Mouse (Mus musculus) hindbrain, embryonic 14.5 days (tissue): ENCODE data around the gene Prl3b1. TPM values are rescaled to one million over a fixed set of nuclear protein-coding genes. Genes with fewer than 3 reads are reported as not detected.

ENCODE experiments used
- ATAC-seq: fragments of 200-750 bp; cut with Nextera tagmentation; 2 replicates; pipeline ENCODE4 v1.8.0; 2017; ENCODE audit warnings: moderate number of reproducible peaks, mild to moderate bottlenecking, moderate TSS enrichment, moderate library complexity; ENCODE audit not compliant: low FRiP score
- DNase-seq: peaks from one replicate; pipeline ENCODE4 v3.0.0-alpha.2; 2015; ENCODE audit warnings: low spot score
- H3K27ac ChIP-seq: fragments of 300-500 bp; sonication (generic); 2 replicates; pipeline ENCODE4 v1.5.1; 2014; ENCODE audit warnings: mild to moderate bottlenecking, moderate library complexity
- H3K27me3 ChIP-seq: fragments of 300-500 bp; sonication (generic); 2 replicates; pipeline ENCODE4 v1.6.1; 2014; ENCODE audit warnings: mild to moderate bottlenecking, low read length, mixed read lengths; ENCODE audit not compliant: control insufficient read depth, insufficient read depth
- H3K36me3 ChIP-seq: fragments of 300-500 bp; sonication (generic); replicated peaks from 2 replicates; pipeline ENCODE4 v1.6.1; 2014; ENCODE audit not compliant: control insufficient read depth, insufficient read depth
- H3K4me1 ChIP-seq: fragments of 300-500 bp; sonication (generic); replicated peaks from 2 replicates; pipeline ENCODE4 v1.6.1; 2014; ENCODE audit warnings: antibody characterized with exemption, low read length, mixed read lengths; ENCODE audit not compliant: control insufficient read depth, insufficient read depth
- H3K4me2 ChIP-seq: fragments of 300-500 bp; sonication (generic); replicated peaks from 2 replicates; pipeline ENCODE4 v1.6.1; 2014; ENCODE audit warnings: mild to moderate bottlenecking, moderate library complexity
- H3K4me3 ChIP-seq: fragments of 300-500 bp; sonication (generic); replicated peaks from 2 replicates; pipeline ENCODE4 v1.5.1; 2014; ENCODE audit warnings: mild to moderate bottlenecking, low read length
- H3K9ac ChIP-seq: fragments of 300-500 bp; sonication (generic); 2 replicates; pipeline ENCODE4 v1.6.1; 2014
- H3K9me3 ChIP-seq: fragments of 300-500 bp; sonication (generic); 2 replicates; pipeline ENCODE4 v1.6.1; 2016; ENCODE audit warnings: low read length; ENCODE audit not compliant: control insufficient read depth
- WGBS: fragments of 180-500 bp; shearing (Covaris S2); extraction: QIAGEN DNeasy Blood & Tissue Kit; methylation state at CpG from one replicate; pipeline ENCODE4 v1.1.7; 2014; 5-methylcytosine and 5-hydroxymethylcytosine counted together
- polyA plus RNA-seq: library from polyadenylated mRNA; unstranded; fragments of >200 nt; fragmentation: Nextera tagmentation; extraction: Ambion mirVana; gene quantifications from 2 replicates; pipeline ENCODE4 v1.2.1, GENCODE M21; 2014

Prl3b1 gene
- not detected in 2 replicates for polyA plus RNA-seq

DNA sequence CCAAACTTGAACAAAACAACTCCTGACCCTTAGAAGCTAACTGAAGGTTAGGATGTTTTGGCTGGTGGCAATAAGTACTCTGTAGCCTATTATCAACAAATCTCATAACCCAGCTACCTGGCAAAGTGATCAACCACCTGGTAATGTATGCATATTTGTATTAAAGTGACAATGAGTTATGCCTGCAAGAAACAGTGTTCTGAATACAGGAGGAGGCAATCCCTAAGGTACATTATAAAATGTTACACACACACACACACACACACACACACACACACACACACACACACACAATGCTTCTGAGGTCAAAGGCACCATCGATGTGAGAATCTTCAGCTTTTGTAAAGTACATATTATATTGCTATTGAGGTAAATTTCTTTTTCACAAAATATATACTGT lies at the start of gene Prl3b1:
TSS of gene Prl3b1 (plus strand) at position 301 of the 400 bp plus-strand sequence.
- Histone ChIP-seq H3K9ac (no peak within 1 kb of the TSS), H3K9me3 (no peaks in the 10 kb centered on the region), H3K4me1 (no peaks in the 10 kb centered on the region), H3K4me3 (no peak within 1 kb of the TSS), H3K4me2 (no peak within 1 kb of the TSS), H3K36me3 (no peaks in the 10 kb centered on the region), H3K27ac (no peak within 1 kb of the TSS), H3K27me3 (no peaks in the 10 kb centered on the region)
- DNase-seq (no peak), ATAC-seq (no peak)
- WGBS: 93% methylated on average over 1 of the region's 1 CpGs

DNA sequence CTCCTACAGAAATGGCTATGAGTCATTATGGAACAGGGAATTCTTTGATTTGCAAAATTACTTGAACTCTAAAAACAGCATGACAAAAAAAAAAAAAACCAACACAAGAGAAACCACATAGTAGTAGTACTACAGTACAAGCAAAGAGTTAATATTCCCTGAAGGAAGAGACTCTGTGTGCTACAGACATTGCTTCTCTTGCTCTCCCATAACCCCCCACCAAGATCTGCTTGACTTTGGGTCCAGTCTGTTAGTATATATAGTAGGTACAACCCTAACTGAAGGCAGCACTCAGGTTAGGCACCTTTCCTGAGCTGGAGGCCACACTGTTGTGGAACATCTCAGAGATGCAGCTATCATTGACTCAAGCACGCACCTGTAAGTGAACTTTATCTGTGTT lies 45.3 kb upstream of the Prl3b1 start, which contains the start of gene Prl3c1:
TSS of gene Prl3c1 (plus strand) at position 301 of the 400 bp plus-strand sequence.
- no peak for ATAC-seq
- 93% methylated on average over 1 of the region's 1 CpGs for WGBS
- Histone ChIP-seq H3K9ac (no peak within 1 kb of the TSS), H3K27me3 (no peaks in the 10 kb centered on the region), H3K4me2 (no peak within 1 kb of the TSS), H3K4me3 (no peak within 1 kb of the TSS), H3K9me3 (no peaks in the 10 kb centered on the region), H3K36me3 (no peaks in the 10 kb centered on the region), H3K4me1 (no peaks in the 10 kb centered on the region), H3K27ac (no peak within 1 kb of the TSS)
- DNase-seq: no peak

DNA sequence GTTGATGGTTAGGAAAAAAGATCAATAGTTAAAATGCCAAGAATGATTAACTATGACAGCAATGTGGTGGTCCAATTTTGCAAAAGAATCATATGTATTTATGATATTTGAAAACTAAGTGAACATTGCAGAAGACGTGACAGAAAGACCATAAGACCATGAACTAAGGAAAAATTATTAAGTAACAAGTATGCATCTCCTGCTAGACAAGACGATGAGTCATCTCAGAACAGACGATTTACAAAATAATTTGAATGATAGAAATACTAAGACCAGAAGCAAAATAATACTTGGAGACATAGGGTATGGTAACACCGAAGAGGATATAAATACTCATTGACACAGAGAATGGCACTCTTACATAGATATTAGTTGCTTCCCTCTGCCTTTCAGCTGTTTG lies 17.5 kb downstream of the Prl3b1 start, which contains the start of gene Prl3a1:
TSS of gene Prl3a1 (plus strand) at position 301 of the 400 bp plus-strand sequence.
- 92% methylated on average over 4 of the region's 4 CpGs for WGBS
- no peak within 1 kb of the TSS for H3K9ac ChIP-seq
- no peak within 1 kb of the TSS for H3K4me2 ChIP-seq
- no peaks in the 10 kb centered on the region for H3K36me3 ChIP-seq
- DNase-seq (no peak), ATAC-seq (no peak)
- no peak within 1 kb of the TSS for H3K27ac ChIP-seq
- H3K9me3 ChIP-seq: no peaks in the 10 kb centered on the region
- H3K27me3 ChIP-seq: no peaks in the 10 kb centered on the region
- no peak within 1 kb of the TSS for H3K4me3 ChIP-seq
- no peaks in the 10 kb centered on the region for H3K4me1 ChIP-seq

Other genes starting within 250 kb of the Prl3b1 start
- gene Prl, start 184.3 kb upstream of the Prl3b1 start, polyA plus RNA-seq: 0.46 TPM in 1 of 2 replicates, not detected in the other
- gene Prl3d1, start 147.7 kb upstream of the Prl3b1 start, polyA plus RNA-seq: not detected in 2 replicates
- gene Prl3d2, start 120.1 kb upstream of the Prl3b1 start, polyA plus RNA-seq: not detected in 2 replicates
- gene Prl3d3, start 85.1 kb upstream of the Prl3b1 start, polyA plus RNA-seq: not detected in 2 replicates
- gene Prl3c1, start 45.2 kb upstream of the Prl3b1 start, polyA plus RNA-seq: not detected in 2 replicates
- not detected in 2 replicates for gene Prl3a1, start 17.6 kb downstream of the Prl3b1 start, polyA plus RNA-seq
- gene Prl6a1, start 70.8 kb downstream of the Prl3b1 start, polyA plus RNA-seq: not detected in 2 replicates
- not detected in 2 replicates for gene Prl8a2, start 103.8 kb downstream of the Prl3b1 start, polyA plus RNA-seq
- gene Prl2b1, start 149.0 kb downstream of the Prl3b1 start, polyA plus RNA-seq: not detected in 2 replicates
- gene Prl8a6, start 196.8 kb downstream of the Prl3b1 start, polyA plus RNA-seq: not detected in 2 replicates